Mouse (Mus musculus) neural tube, embryonic 12.5 days (tissue): ENCODE measurements around the gene Sbk1. TPM values are rescaled to one million over a fixed set of nuclear protein-coding genes. Genes with fewer than 3 reads are reported as not detected.

Experiments used
- ATAC-seq: fragments of 200-750 bp; cut with Nextera tagmentation; 2 replicates; pipeline ENCODE4 v1.8.0; 2017; ENCODE audit warnings: low read depth, mild to moderate bottlenecking, moderate TSS enrichment, moderate library complexity; ENCODE audit not compliant: low FRiP score
- H3K27ac ChIP-seq: fragments of 300-500 bp; sonication (generic); 2 replicates; pipeline ENCODE4 v1.5.1; 2016
- H3K27me3 ChIP-seq: fragments of 300-500 bp; sonication (generic); replicated peaks from 2 replicates; pipeline ENCODE4 v1.6.1; 2016; ENCODE audit warnings: mild to moderate bottlenecking
- H3K36me3 ChIP-seq: fragments of 300-500 bp; sonication (generic); 2 replicates; pipeline ENCODE4 v1.6.1; 2016; ENCODE audit warnings: mild to moderate bottlenecking
- H3K4me1 ChIP-seq: fragments of 300-500 bp; sonication (generic); 2 replicates; pipeline ENCODE4 v1.6.1; 2016
- H3K4me2 ChIP-seq: fragments of 300-500 bp; sonication (generic); replicated peaks from 2 replicates; pipeline ENCODE4 v1.6.1; 2016; ENCODE audit warnings: mild to moderate bottlenecking
- H3K4me3 ChIP-seq: fragments of 300-500 bp; sonication (generic); 2 replicates; pipeline ENCODE4 v1.5.1; 2016
- H3K9ac ChIP-seq: fragments of 300-500 bp; sonication (generic); 2 replicates; pipeline ENCODE4 v1.6.1; 2016; ENCODE audit warnings: mild to moderate bottlenecking
- H3K9me3 ChIP-seq: fragments of 300-500 bp; sonication (generic); 2 replicates; pipeline ENCODE4 v1.6.1; 2016; ENCODE audit warnings: mild to moderate bottlenecking
- WGBS: fragments of 180-500 bp; shearing (Covaris S2); methylation state at CpG from one replicate; pipeline ENCODE4 v1.1.7; 2016; 5-methylcytosine and 5-hydroxymethylcytosine counted together
- polyA plus RNA-seq: library from polyadenylated mRNA; unstranded; fragments of >200 nt; fragmentation: Nextera tagmentation; extraction: Ambion mirVana; gene quantifications from 2 replicates; pipeline ENCODE4 v1.2.1, GENCODE M21; 2016

Sbk1 gene
- polyA plus RNA-seq, 1 experiment from 2014 or later = 342 TPM

DNA sequence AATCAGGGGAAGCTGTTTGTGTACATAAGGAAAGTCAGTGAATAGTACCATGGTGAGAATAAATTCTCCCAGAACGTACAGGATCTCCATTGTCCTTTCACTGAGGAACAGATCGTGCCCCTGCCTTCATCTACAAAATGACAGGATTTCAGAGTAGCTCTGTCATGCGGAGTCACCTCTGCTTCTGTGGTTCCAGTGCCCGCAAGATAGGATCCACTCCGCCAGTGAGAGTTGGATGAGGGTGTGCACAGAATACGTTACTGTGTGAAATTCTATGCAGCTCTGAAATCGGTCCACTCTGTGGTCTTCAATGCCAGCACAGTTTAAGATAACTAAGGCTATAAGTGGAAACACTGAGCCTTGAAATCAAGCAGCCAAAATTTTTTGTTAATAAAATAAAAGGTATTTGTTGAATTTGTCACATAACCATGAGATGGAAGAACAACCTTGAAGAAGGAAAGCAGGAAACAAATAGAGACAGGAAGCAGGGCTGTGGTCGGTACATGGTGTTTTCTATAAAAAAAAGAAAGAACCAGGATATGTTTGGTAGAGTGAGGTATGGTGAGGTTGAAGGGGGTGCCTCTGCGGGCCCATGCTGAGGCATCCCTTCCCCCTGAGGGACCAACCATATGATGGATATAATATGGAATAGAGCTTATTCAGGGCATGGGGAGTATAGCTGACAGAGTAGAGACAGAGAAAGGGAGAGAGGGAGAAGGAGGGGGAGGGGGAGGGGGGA lies 57.7 kb downstream of the Sbk1 start:
- WGBS = 88% methylated on average over 9 of the region's 9 CpGs
- H3K4me1 ChIP-seq = no peaks in the 10 kb centered on the region
- no peak overlapping the region for H3K4me2 ChIP-seq
- no peaks in the 10 kb centered on the region for H3K27me3 ChIP-seq
- H3K9me3 ChIP-seq = no peaks in the 10 kb centered on the region
- H3K9ac ChIP-seq = no peak overlapping the region
- no peaks in the 10 kb centered on the region for H3K36me3 ChIP-seq
- ATAC-seq = no peak
- no peak overlapping the region for H3K4me3 ChIP-seq
- no peak overlapping the region for H3K27ac ChIP-seq

DNA sequence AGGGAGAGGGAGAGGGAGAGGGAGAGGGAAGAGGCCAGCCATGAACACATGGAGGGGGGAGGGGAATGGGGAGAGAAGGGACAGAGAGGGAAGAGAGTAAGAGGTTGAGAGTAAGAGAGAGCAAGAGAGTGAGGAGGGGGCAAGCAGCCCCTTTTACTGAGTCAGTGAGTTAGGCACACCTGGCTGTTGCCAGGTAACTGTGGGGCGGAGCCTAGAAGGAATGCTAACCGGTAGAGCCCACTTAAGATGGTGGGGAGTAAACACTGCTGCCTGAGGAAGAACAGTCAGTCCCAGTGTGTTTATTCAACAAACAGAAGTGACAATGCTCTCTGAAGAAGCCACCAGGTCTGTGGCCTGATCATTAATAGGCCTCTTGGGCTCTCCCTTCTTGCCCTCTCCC lies 58.3 kb downstream of the Sbk1 start:
- ATAC-seq = no peak
- WGBS = 62% methylated on average over 2 of the region's 2 CpGs
- Histone ChIP-seq H3K9me3 (no peaks in the 10 kb centered on the region), H3K27ac (no peak overlapping the region), H3K4me3 (no peak overlapping the region), H3K9ac (no peak overlapping the region), H3K4me2 (no peak overlapping the region), H3K27me3 (no peaks in the 10 kb centered on the region), H3K36me3 (no peaks in the 10 kb centered on the region), H3K4me1 (no peaks in the 10 kb centered on the region)

DNA sequence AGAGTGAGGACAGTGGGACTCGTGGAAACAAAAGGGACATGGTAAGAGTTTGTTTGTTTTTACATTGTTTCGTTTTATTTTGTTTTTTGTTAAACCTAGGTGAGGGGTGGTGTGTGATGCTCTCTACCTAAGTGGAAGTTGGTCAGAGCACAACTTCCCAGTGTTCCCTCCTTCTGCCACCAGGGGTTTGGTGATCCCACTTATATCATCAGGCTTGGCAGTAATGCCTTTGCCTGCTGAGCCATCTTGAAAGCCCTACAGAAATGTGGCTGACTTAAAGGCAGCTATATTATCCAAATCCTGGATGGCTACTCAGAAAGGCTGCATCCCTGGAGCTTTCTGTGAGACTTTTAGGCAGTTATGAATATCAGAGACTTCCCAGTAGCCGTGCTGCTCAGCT lies 60.3 kb downstream of the Sbk1 start:
- H3K36me3 ChIP-seq = no peaks in the 10 kb centered on the region
- no peak overlapping the region for H3K4me2 ChIP-seq
- no peak overlapping the region for H3K9ac ChIP-seq
- no peak overlapping the region for H3K4me3 ChIP-seq
- no peaks in the 10 kb centered on the region for H3K9me3 ChIP-seq
- 77% methylated on average over 3 of the region's 3 CpGs for WGBS
- no peak for ATAC-seq
- H3K27me3 ChIP-seq = no peaks in the 10 kb centered on the region
- no peak overlapping the region for H3K27ac ChIP-seq
- H3K4me1 ChIP-seq = no peaks in the 10 kb centered on the region

DNA sequence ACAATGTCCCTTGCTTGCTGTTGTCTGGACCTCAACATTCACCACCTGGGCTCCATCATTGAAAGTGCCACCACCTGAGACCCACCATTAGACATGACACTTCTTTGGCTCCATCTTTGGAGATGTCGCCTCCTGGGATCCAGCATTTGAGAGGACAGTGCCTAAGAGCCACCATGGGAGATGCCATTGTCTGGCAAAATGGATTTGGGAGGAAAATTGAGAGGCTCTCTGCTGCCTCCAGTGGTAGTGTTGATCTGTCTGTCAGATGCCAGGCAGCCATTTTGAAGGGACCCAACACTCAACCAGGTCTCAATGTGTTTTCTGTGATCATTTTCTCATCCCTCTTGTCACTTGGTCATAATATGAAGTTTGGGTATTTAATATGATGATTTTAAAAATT lies 63.1 kb downstream of the Sbk1 start:
- Histone ChIP-seq H3K4me2 (no peak overlapping the region), H3K4me1 (no peaks in the 10 kb centered on the region), H3K27ac (no peak overlapping the region), H3K27me3 (no peaks in the 10 kb centered on the region), H3K36me3 (no peaks in the 10 kb centered on the region), H3K9ac (no peak overlapping the region), H3K4me3 (no peak overlapping the region), H3K9me3 (no peaks in the 10 kb centered on the region)
- no peak for ATAC-seq
- WGBS = 82% methylated on average over 1 of the region's 1 CpGs

DNA sequence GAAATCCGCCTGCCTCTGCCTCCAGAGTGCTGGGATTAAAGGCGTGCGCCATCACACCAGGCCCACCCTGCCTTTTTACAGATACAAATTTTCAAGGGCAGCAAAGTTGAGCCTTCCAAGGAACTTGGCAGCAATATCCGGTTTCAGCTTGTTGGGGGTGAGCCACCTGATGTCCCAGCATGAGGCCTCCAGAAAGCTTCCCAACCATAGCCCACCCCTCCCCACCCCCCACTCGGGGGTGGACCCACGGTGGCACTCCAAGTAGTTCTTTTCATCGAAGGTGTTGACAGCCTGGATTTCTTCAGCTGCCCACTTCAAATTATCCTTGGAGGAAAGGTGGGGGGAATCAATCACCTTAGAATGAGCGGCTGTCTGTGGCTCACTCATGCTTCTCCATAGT lies 66.5 kb downstream of the Sbk1 start:
- Histone ChIP-seq H3K27ac (no peak overlapping the region), H3K4me2 (no peak overlapping the region), H3K27me3 (no peaks in the 10 kb centered on the region), H3K4me1 (no peaks in the 10 kb centered on the region), H3K9ac (no peak overlapping the region), H3K36me3 (no peaks in the 10 kb centered on the region), H3K9me3 (no peaks in the 10 kb centered on the region), H3K4me3 (no peak overlapping the region)
- WGBS = 82% methylated on average over 8 of the region's 8 CpGs
- ATAC-seq = no peak

DNA sequence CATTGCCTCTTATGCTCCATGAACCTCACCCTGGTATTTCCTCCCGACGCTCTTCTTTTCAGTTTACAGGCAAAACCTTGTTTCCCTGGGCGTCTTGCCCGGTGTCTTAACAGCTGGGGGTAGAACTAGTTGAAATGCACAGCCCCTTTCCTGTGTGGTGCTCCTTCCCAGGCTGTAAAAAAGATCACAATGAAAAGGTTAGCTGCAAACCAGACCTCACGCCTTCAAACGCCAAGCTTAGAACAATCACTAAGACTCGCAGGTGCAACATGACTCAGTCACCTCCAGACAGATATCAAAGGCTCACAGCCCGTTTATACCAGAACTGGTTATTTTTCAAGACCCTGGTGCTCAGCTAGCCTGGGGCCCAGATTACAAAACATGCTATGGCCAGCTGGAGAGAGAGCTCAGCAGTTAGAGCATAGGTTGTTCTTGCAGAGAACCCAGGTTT lies 67.1 kb downstream of the Sbk1 start:
- 80% methylated on average over 8 of the region's 8 CpGs for WGBS
- no peak for ATAC-seq
- no peak overlapping the region for H3K27ac ChIP-seq
- H3K27me3 ChIP-seq = no peaks in the 10 kb centered on the region
- H3K4me1 ChIP-seq = no peaks in the 10 kb centered on the region
- H3K36me3 ChIP-seq = no peaks in the 10 kb centered on the region
- H3K4me3 ChIP-seq = no peak overlapping the region
- no peaks in the 10 kb centered on the region for H3K9me3 ChIP-seq
- H3K9ac ChIP-seq = no peak overlapping the region
- no peak overlapping the region for H3K4me2 ChIP-seq

DNA sequence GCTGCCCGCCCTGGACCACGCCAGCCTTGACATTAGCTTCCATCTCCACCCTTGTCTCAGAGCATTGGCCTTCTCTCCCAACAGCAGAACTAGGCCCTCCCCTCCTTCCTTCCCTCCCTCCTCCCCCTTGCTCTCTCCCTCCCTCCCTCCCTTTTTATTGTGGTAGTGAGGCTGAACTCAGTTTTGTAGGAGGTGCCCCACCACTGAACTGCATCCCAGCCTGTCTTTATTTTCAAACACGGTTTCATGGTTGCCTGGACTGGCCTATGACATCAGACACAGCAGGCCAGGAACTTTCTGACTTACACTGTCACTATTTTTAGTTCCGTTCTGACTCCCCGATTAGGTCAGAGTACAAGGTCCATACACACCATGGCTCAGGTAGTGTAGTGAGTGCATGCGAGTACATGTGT lies 67.8 kb downstream of the Sbk1 start:
- Histone ChIP-seq H3K36me3 (no peaks in the 10 kb centered on the region), H3K4me3 (no peak overlapping the region), H3K27ac (no peak overlapping the region), H3K27me3 (no peaks in the 10 kb centered on the region), H3K4me1 (no peaks in the 10 kb centered on the region), H3K9me3 (no peaks in the 10 kb centered on the region), H3K4me2 (no peak overlapping the region), H3K9ac (no peak overlapping the region)
- no peak for ATAC-seq
- 77% methylated on average over 6 of the region's 6 CpGs for WGBS

DNA sequence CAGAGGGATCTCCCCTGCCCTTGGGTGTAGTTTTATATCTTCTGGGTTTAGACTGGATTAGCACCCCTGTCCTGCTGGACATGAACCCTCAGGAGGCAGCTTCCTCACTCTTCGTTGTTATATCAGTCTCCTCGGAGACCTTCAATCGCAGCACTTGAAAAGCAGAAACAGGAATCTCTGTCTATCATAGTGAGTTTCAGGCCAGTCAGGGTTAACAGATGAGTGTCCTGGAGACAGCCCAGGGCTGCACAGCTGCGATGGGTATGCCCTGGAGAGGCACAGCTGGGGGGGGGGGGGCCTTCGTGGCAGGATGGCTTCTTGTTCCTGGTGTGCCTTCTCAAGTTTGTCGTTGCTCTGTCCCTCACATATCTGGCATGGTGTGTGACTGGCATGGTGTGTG lies 68.5 kb downstream of the Sbk1 start:
- WGBS = 58% methylated on average over 6 of the region's 6 CpGs
- Histone ChIP-seq H3K4me3 (no peak overlapping the region), H3K4me1 (no peaks in the 10 kb centered on the region), H3K4me2 (no peak overlapping the region), H3K9ac (no peak overlapping the region), H3K27ac (no peak overlapping the region), H3K9me3 (no peaks in the 10 kb centered on the region), H3K36me3 (no peaks in the 10 kb centered on the region), H3K27me3 (no peaks in the 10 kb centered on the region)
- no peak for ATAC-seq

Other genes with a start within 250 kb of the Sbk1 start
- gene Gsg1l, start 190.2 kb upstream of the Sbk1 start, polyA plus RNA-seq = 10.8 and 16.3 TPM in 2 replicates
- 66.6 and 75.4 TPM in 2 replicates for gene Xpo6, start 72.1 kb upstream of the Sbk1 start, polyA plus RNA-seq
- gene Lat, start 97.0 kb downstream of the Sbk1 start, polyA plus RNA-seq = 1.2 and 1.7 TPM in 2 replicates
- gene Spns1, start 104.8 kb downstream of the Sbk1 start, polyA plus RNA-seq = 70.2 and 72.6 TPM in 2 replicates
- 3.2 and 4.2 TPM in 2 replicates for gene Nfatc2ip, start 124.1 kb downstream of the Sbk1 start, polyA plus RNA-seq
- gene Cd19, start 142.3 kb downstream of the Sbk1 start, polyA plus RNA-seq = not detected in 2 replicates
- 26.8 TPM in 2 replicates for gene Rabep2, start 156.1 kb downstream of the Sbk1 start, polyA plus RNA-seq
- gene Atp2a1, start 190.5 kb downstream of the Sbk1 start, polyA plus RNA-seq = 10.2 and 16.5 TPM in 2 replicates
- 60.5 and 62.9 TPM in 2 replicates for gene Sh2b1, start 202.8 kb downstream of the Sbk1 start, polyA plus RNA-seq
- 121 and 136 TPM in 2 replicates for gene Tufm, start 214.7 kb downstream of the Sbk1 start, polyA plus RNA-seq
- gene Atxn2l, start 230.8 kb downstream of the Sbk1 start, polyA plus RNA-seq = 74.7 and 81.0 TPM in 2 replicates